Mouse (Mus musculus): ENCODE data around the gene Camta1. TPM values are rescaled to one million over a fixed set of nuclear protein-coding genes. Genes with fewer than 3 reads are reported as not detected.

Camta1 gene
- total RNA-seq, 1 experiment from 2014 or later, result 34.9 TPM

- ATAC-seq (replicated peaks; ENCODE audit: low read depth, poor library complexity, severe bottlenecking), result no peak
Measured at GRCm38 (mm10) chr4:151306890-151307289, 554.8 kb downstream of the Camta1 start.

- no peak for ATAC-seq (replicated peaks; ENCODE audit: low read depth, poor library complexity, severe bottlenecking)
Measured at GRCm38 (mm10) chr4:151306311-151306765, 555.3 kb downstream of the Camta1 start.

DNA sequence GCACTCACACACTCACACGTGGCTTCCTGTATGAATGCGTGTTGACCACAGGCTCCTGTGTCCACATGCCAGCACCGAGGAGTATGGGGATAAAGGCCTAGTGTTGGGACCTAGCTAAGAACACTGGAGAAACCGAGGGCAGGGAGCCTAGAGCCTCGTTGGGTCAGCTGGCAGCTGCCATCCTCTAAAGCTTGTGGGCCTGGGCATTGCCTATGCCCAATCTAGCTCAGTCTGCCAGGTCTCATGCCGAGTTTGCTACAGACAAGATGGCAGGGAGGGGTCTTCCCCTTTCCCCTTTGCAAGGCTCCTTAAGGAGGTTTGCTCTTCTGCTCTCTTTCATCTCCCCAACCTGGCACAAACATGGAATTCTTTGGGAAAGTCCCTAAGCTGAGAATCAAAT, 555.9 kb downstream of the Camta1 start:
- ATAC-seq (replicated peaks; ENCODE audit: low read depth, poor library complexity, severe bottlenecking), result no peak

DNA sequence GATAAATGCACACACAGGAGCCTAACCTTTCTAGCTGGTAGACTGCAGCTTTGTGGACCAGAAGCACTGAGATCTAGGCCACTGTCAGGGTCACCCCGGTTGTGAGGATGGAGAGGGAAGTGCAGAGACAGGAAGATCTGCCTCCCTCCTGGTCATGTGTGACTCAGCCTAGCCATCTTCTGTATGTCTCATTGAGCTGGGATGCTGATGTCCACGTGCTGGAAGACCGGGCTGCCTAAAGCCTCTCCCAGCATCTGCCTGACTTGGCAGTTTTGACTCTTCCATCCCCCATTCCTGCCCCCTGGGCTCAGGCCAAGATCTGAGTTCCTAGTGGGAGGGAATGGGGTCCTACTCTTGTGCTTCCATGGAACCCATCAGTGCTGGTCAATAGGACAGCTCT, 557.7 kb downstream of the Camta1 start:
- no peak for ATAC-seq (replicated peaks; ENCODE audit: low read depth, poor library complexity, severe bottlenecking)

GRCm38 (mm10) chr4:151303436-151303835, 558.2 kb downstream of the Camta1 start:
- ATAC-seq (replicated peaks; ENCODE audit: low read depth, poor library complexity, severe bottlenecking), result no peak

GRCm38 (mm10) chr4:151302195-151303126, 559.2 kb downstream of the Camta1 start:
- peak; percentile 42; the same call in 1 of the 2 replicates for ATAC-seq (replicated peaks; ENCODE audit: low read depth, poor library complexity, severe bottlenecking)

DNA sequence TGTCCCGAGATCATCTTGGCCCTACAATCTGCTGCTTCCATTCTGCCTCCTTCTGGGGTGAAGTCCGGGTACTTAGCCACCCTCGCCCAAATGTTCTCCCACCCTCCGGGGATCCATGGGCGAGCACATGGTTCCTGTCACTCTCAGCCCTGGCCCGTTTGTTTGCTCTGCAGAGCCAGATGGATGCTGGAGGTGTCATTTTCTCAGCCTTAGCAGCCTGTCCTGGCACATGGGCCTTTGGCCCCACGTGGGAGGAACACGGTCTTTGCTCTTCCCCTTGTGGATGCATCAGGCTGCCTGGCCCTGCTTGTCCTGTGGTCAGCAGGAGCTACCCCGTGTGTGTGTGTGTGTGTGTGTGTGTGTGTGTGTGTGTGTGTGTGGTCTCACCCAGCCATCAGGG, 560.3 kb downstream of the Camta1 start:
- ATAC-seq (replicated peaks; ENCODE audit: low read depth, poor library complexity, severe bottlenecking), result no peak

GRCm38 (mm10) chr4:151300706-151301105, 561.0 kb downstream of the Camta1 start:
- ATAC-seq (replicated peaks; ENCODE audit: low read depth, poor library complexity, severe bottlenecking), result no peak

GRCm38 (mm10) chr4:151295515-151296203, 566.0 kb downstream of the Camta1 start:
- ATAC-seq (replicated peaks; ENCODE audit: low read depth, poor library complexity, severe bottlenecking), result no peak

DNA sequence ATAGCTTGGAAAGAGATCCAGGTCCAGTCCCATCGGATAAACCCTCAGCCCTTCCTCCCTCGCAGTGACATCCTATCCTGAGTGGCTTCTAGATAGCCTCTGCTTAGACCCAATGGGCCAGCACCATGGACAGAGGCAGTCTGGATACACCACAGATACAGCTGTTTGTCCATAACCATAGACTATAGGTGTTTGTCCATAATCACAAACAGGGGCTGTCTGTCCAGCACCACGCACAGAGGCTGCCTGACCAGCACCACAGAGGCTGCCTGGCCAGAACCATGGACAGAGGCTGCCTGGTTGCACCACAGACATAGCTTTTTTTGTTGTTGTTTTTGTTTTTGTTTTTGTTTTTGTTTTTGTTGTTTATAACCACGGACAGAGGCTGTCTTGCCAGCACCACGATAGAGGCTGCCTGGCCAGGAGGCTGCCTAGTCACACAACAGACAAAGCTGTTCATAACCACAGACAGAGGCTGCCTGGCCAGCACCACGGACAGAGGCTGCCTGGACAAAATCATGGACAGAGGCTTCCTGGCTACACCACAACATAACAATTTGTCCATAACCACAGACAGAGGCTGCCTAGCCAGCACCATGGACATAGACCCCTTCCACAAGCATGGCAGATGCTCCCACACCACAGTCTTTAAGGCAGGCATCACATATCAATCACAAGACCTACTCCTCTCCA, 572.6 kb downstream of the Camta1 start:
- peak; percentile 36; the same call in 1 of the 2 replicates for ATAC-seq (replicated peaks; ENCODE audit: low read depth, poor library complexity, severe bottlenecking)

DNA sequence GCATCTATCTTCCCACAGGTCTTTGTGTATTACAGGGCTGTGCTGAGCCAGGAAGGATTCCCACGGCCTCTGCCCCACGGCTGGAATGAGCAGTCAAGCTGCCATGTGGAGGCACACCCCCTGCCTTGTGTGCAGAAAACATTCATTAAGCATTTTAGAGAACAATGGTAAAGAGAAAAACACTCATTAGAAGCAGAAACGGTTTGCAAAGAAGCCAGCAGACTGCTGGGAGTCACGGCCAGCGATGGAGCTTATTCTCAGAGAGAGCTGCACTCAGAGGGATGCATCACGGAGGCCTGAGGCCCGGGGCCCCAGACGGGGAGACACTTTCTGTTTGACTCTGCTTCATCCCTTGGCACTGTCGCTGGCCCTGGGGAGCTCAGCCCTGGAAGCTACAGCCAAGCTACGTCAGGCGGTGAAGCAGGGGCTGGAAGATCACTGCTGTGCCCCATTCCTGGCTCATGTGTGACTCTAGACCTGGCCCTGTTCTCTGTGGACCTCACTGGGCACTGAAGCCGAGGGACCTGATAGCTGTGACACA, 575.7 kb downstream of the Camta1 start:
- ATAC-seq (replicated peaks; ENCODE audit: low read depth, poor library complexity, severe bottlenecking), result no peak

DNA sequence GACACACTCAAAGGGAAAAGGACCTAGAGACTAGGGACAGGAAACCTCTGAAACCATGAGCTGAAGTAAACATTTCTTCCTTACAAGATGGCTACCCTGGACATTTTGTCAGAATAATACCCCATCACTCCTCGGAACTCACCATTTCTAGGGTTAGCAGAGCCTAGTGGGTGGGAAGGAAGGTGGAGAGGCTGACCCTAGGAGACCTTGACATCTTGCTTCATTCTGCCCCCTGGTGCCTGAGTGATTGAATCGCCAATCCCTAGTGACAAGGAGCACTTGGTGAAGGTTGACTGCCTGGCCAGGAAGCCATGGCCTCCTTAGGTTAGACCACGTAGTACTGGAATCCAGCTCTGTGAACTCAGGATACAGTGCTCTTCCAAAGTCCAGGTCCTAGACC, 576.2 kb downstream of the Camta1 start:
- ATAC-seq (replicated peaks; ENCODE audit: low read depth, poor library complexity, severe bottlenecking), result no peak

GRCm38 (mm10) chr4:151283092-151283741, 578.5 kb downstream of the Camta1 start:
- ATAC-seq (replicated peaks; ENCODE audit: low read depth, poor library complexity, severe bottlenecking), result peak; percentile 78; the same call in 1 of the 2 replicates

DNA sequence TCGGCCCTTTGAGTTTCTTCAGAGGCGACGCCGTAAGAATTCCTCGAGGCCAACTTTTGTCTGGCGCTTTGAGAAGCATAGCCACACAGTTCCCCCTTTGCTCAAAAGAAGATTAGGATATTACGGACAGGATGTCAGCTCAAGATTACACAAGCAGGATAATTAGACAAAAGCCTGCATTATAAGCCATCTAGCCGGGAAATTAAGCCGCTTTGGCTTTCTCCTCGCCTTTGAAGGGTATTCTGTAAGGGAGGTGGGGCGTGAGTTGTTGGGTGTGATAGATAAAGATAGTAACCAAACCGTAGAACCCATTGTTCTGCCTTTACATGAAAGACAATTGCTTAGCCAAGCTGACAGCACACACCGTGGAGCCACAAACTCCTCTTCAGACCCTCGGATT, 579.6 kb downstream of the Camta1 start:
- ATAC-seq (replicated peaks; ENCODE audit: low read depth, poor library complexity, severe bottlenecking), result no peak

DNA sequence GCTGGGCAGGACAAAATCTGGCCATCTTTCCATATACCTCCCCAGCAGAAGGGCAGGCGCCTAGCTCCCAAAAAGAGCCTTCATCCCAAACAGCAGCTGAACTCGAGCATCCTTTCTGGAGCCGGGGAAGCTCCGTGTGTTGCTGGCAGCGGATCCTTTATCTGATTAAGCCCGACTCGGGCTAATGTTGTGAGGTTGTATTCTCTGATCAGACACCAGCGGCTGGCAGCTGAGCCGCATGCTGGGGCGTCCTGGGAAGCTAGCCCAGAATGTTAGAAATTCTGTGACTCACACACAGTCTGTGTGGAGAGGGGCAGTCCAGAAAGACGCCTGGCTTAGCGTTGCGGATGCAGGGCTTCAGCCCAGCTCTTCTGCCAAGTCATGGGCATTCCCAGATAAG, 586.4 kb downstream of the Camta1 start:
- no peak for ATAC-seq (replicated peaks; ENCODE audit: low read depth, poor library complexity, severe bottlenecking)

- no peak for ATAC-seq (replicated peaks; ENCODE audit: low read depth, poor library complexity, severe bottlenecking)
Measured at GRCm38 (mm10) chr4:151263786-151264414, 597.8 kb downstream of the Camta1 start.

- ATAC-seq (replicated peaks; ENCODE audit: low read depth, poor library complexity, severe bottlenecking), result no peak
Measured at GRCm38 (mm10) chr4:151263052-151263451, 598.6 kb downstream of the Camta1 start.

- ATAC-seq (replicated peaks; ENCODE audit: low read depth, poor library complexity, severe bottlenecking), result no peak
Measured at GRCm38 (mm10) chr4:151256622-151257021, 605.1 kb downstream of the Camta1 start.

- no peak for ATAC-seq (replicated peaks; ENCODE audit: low read depth, poor library complexity, severe bottlenecking)
Measured at GRCm38 (mm10) chr4:151250824-151251223, 610.9 kb downstream of the Camta1 start.

All from common myeloid progenitor, adult 5-6 weeks (primary cell).